Mouse (Mus musculus) left cerebral cortex, adult 9 months (tissue): Measurements from ENCODE around the gene Kcnb1.
A peak's percentile ranks its signal among the peaks of the same experiment; 100 is the strongest.

ENCODE experiments used
- DNase-seq, 2 experiments: peaks; one replicate each; pipeline ENCODE4 v3.0.0; 2022; ENCODE audit warnings: low spot score in 2 of 2

The Kcnb1 gene

DNA sequence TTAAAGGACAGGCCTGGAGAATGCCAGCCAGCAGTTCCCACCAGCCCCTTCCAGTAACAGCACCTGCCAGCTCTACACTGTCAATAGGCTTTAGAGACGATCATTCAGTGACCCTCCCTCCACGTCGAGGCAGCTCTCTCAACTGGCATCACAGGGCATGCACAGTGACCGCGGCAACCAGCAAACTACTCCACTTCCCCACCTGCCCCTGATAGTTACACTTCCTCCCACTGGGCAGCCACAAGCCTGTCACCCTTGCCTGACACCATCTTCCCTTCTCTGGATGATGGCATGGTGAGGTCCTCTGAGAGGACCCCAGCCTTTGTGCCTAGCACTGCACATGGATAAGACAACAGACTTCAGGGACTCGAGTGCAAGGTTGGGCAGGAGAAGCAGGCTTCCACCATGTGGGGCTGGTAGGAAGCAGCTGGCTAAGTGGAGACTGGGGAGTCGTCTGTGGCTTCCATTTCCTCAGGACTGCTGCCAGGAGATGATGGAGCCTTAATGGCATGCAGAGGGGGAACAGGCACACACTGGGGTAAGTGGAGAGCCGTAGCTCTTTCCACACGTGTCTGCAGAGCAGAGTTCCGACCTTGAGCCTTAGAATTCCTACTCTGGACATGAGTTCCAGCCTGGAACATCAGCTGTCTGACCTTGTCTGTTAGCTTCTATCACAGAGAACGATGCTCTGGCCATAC lies 22.3 kb downstream of the Kcnb1 start:
- no peak for DNase-seq

DNA sequence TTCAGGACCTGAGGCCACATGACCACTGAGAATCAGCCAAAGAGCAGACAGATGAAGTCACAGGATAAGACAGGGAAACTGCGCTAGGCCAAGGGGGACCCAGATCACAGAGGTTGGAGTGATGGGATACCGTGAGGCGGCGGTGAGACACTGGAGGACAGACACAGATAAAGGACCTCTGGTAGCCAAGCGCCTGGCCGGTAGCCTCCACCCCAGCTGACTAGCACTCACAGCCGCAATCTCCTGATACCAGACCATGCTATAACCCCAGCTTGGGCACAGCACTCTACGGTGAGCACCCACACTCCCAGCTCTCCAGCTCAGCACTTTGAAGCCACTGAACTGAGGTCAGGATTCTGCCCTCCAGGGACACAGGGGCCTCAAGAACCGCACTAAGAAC lies 26.4 kb downstream of the Kcnb1 start:
- no peak for DNase-seq

DNA sequence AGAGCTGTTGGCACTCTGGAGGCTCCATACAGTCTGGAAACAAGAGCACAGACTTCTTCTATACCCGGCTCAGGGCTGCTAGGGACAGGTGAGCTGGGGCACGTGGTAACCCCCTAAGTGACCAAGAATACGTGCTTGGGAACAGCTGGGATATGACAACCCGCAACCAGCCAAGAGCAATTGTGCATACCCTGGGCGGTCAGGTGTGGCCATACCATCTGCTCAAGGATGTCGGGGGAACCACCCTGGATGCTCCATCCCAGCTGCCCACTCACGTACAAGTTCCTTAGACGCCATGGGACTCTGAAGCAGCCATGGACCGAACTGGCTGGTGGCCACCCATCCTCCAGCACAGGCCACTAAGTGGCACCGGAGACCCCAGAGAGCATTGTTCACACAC lies 26.8 kb downstream of the Kcnb1 start:
- no peak for DNase-seq

DNA sequence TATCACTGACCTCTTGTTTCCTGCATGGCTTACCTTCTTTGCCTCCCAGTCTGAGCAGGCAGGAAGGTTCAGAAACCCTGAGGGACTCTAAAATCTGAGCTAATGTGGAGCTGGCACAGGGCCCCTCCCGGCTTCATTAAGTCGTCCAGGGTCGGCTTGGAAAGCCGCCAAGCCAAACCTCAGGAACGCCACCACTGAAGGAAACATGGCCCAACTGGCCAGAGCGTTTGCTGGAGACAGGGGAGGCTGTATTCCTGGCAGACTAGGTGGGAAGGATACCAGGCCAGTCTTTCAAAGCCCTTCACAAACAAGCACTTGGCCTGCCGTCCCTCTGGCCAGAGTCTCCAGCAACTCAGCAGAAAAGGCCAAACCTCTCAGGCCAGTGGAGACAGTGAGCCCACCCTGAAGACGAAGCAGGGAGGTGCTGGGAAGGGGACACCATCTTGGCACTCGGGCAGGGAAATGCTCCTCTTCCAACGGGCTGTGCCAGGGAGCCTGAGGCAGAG lies 27.4 kb downstream of the Kcnb1 start:
- no peak for DNase-seq

DNA sequence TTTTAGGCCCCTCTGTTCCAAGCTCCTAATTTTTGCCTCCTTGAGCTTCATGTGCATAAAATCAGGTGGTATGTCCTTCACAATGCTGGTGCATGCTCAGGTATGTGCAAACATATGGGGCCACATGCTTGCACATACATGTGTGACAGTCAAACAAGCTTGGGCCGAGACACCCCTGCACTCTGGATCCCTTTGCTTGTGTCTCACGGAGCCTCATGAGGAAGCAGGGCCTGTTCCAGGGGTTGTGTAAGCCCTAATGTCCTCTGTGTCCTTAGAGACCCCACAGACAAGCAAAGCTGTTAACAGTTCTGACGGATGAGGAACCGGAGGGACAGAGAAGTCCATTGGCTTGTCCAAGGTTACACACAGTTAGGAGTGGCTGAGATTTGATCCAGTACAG lies 30.2 kb downstream of the Kcnb1 start:
- DNase-seq, result no peak

DNA sequence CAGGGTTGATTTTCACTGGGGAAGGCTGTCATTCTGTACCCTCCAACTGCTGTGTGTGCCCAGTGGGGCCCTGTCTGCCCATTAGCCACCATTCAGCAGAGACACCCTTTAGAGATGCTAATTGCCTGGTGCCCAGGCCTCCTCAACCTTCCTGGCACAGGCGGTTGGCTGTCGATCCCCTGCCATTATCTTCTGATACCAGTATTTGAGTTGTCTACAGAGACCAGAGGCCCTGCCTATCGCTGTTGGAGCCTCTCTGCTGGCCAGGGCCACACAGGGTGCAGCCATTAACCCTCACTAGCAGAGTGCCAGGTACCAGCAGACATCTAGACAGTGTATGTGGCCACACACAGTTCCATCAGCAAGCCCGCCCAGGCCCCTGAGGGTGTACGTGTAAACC lies 31.2 kb downstream of the Kcnb1 start:
- DNase-seq, result no peak

DNA sequence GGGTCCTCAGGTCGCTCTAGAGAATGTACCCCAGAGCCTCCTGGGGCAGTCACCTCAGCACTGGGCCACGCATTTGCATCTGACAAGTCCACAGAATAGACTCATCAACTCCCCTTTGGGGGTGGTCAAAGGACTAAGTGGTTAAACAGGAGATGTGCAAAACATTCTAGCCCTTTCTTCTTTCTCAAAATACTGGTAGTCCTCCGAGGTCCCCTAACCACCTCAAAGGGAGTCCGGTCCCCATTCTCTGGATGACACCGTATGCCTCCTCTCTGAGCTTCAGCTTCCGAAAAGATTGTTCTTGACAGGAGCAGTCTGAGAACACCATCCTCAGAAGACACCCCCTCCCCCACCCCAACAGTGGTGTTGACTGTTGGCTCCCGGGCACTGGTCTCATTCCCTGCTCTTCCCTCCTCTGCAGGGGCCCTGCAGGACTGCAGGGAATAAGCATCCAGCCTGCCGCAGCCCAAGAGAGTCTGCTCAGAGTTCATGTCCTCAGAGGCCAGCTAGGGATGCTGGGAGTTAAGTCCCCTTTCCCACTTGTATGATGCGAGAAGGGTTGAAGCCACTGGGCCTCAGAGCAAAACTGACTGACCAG lies 33.7 kb downstream of the Kcnb1 start:
- no peak for DNase-seq

DNA sequence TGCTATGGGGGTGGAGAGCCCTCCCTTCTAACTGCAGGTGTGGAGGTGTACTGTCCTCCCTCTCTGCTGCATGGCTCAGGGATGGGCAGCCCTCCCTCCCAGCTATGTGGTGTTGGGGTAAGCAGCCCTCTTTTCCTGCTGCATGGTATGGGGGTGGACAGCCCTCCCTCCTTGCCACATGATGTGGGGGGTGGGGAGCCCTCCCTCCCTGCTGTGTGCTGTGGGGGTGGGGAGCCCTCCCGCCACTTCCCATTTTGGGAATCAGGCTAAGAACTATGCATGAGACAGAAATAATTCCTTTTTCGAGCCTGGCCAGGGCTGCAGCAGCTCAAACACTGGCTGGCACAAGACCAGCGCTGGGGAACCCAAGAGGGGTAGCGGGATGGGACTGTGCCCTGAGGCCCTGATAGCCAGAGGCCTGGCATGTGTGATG lies 34.4 kb downstream of the Kcnb1 start:
- peak; percentile 54 to 76 for DNase-seq

DNA sequence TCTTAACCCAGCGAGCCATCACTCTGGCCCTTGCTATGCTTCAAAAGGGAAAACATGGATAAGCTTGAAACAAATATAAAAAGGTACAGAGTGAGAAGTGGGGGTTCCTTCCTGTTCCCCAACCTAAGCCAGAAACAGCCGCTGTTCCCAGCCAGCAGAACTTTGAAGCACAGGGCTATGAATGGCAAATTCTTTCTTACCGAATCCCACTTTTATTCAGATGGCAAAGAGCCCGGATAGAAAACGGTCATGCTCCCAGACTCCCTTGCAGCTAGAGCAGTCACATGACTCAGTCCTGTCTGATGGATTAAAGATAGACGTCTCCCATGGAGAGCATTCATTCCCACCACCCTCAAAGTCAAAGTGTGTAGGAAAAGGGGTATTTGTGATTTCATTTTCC lies 39.1 kb downstream of the Kcnb1 start:
- DNase-seq, result no peak

DNA sequence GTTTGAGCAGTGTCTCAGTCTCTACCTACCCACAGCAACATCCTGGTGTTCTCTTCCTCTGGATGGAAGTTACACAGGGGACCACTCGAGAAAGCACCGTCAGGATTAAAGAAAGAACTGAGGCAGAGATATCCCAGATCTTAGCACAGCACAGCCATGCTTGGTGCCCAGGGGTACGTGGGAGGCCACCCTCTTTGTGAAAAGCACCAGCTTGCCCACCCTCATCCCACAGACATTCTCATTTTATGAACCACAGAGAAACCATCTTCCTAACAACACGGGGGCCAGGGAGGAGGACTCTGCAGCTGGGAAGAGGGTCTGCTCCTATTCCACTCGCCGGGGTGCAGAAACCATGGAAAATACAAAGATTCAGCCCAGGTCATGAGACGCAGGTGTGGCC lies 39.8 kb downstream of the Kcnb1 start:
- no peak for DNase-seq

DNA sequence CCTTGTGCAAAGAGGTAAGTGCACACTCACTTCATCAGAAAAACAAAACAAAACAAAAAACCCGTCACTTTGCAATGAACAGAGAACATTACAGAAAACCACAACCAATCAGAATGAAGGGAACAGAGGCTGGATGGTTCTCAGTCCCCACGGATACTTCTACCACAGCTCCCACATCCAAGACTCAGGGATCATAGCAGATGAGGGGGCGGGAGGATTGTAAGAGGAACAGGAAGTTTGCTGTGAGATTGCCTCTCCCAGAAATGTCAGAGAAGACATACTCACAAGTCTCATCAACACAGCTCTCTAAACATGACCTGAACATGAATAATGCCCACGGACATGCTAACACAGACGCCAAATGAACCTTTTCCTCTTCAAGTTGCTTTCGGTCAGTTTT lies 40.9 kb downstream of the Kcnb1 start:
- DNase-seq, result no peak

DNA sequence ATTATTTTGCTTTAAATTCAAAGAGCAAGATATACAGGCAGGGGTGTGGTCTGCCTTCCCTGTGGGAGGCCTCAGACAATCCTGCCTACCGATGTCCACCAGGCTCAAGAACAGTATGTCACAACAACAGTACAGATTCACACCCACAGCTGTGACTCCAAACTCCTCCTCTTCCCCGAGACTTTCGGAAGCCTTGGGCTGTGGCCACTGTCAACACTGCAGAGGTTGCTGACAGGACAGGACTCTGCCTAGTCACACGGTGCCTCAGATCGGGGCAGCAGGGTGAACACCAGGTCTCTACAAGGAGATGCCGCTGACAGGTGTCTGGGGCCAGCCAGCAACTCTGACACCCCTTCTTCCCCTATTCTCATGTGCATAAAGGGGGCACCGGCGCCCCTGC lies 42.2 kb downstream of the Kcnb1 start:
- no peak for DNase-seq

DNA sequence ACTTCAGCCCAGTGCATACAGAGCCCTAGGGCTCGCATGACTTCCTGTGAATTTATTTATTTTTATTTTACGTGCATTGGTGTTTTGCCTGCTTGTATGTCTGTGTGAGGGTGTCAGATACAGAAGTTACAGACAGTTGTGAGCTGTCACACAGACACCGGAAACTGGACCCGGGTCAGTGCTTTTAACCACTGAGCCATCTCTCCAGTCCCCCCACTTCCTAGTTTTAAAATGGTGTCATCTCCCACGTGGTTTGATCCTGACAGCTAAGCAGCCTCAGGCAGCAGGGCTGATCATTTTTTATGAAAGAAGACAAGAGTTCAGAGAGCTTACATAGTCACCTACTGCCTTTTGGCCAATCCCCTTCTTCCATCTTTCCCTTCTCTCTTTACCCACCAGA lies 44.1 kb downstream of the Kcnb1 start:
- DNase-seq, result no peak

DNA sequence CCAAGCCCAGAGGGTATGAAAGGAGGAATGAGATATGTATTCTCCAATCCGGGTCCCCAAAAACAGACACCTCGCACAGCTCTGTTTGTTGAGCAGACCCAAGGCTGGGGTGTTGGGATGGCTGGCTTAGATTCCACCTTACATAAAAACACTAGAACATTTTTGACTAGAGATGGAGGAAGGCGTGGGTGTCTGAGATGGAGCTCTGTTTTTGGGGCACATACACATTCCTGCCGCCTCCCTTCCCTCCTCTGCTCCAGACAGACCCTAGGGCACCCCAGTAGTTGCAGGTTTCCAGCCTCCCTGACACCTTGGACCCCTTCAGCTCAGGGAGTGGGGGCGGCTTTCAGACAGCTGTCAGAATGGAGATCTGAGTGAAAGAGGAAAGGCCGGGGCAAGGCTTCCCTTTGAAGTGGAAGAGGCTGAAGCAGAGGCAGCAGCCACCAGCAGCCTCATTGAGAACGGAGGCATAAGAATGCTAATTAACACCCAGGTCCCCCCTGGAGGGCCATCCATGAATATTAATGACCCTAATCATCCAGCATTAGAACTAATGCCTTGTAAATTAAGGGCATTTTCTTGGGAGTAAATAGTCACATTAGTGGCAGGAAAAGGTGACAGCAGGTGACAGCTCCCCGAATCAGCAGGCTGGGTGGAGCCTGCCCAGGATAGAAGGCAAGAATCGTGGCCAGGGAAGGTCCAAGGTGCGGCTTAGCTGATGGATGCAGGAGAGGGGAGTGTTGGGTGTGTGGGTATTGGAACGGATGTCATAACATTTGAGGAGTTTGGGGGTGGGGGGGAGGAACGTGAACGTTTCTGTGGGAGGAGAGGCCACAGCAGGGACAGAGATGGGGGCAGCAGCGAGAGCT lies 45.3 kb downstream of the Kcnb1 start:
- DNase-seq, result peak; percentile 62 to 84

DNA sequence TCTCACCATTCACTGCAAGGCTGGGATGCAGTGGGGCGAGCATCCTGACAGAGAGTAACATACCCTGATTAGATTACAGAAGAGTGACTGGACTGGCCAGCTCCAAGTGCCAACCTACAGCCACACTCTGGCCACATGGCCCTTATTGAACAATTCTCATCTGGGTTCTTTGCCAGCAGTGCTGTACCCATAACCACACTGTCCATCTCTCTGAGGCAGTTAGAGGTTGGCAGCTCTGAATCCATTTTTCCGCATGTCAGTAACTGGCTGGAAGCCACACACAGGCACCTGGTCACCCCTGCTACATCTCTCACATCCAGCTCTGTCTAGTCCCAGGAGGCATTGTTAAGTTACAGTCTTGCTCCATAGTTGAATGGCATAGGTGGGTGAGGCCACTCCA lies 46.0 kb downstream of the Kcnb1 start:
- no peak for DNase-seq

DNA sequence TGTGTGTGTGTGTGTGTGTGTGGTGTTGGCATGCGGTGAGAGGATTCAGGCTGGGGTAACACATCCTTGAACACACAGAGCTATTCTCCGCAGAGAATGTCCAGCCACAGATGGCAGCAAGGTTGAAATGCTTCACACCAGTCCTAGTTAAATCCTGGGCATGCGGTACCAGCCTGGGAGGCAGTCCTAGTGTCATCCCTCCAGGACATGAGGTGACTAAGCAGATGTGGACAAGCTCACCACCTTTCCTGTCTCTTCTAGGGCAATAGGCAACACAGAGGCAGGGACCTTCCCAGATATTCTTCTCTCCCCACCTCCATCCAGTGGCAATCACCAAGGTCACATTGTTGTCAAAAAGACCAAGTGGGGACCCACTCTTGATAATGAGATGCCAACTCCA lies 47.7 kb downstream of the Kcnb1 start:
- DNase-seq, result no peak

DNA sequence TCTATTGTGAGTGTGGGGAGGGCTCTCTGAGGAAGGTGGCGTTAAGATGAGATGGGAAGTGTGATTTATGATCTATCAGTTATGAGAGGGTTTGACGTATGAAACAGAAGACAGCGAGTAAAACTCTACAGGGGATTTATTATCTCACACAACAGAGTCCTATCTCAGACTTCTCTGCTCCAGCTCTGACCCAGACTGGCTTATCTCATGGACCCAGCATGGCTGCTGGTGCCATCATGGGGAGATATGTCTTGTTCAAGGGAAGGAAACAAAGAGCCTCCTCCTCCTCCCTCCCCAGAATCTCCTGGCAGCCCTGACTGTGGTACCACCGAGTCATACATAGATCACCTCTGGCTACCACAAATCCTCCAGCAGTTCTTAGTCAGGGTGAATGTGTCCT lies 48.1 kb downstream of the Kcnb1 start:
- DNase-seq, result no peak

DNA sequence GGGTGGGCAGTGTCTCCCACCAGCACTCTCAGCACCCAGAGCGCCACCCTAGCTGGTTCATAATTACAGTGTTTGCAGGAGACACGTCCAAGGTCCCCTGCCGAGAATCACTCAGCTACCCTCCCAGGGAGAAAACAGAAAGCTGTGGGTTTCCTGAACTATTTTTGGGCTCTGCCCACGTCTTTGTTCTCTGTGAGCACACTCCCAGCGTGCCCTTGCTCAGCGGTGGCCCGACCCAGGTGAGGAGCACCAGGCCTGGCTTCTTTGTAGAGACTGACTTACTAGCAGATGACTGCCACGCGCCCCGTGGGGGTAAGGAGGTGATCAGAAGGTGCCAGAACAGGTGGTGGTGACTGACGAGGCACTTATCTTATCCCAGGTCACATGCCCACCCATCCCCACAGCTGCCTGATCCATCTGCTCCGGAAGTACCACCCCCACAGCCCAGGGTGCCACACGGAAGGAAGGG lies 50.1 kb downstream of the Kcnb1 start:
- DNase-seq, result peak; percentile 65 to 66

DNA sequence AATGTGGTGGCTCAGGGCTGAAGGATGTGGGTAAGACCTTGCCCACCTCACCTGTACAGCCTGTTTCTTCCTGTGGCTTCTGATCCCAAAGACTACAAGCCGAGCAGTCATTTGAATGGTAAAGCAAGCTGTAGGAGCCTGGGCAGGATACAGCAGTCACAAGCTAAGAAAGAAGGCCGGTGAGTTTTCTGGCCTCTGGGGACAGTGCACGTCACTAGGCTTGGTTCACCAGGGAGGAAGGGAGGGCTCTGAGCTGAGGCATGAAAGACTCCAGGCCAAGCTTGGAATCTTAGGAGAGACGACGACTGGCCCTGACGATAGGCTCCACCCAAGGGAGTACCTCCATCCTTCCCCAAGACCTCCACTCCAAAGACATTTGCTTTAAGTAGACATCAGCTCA lies 51.3 kb downstream of the Kcnb1 start:
- no peak for DNase-seq

DNA sequence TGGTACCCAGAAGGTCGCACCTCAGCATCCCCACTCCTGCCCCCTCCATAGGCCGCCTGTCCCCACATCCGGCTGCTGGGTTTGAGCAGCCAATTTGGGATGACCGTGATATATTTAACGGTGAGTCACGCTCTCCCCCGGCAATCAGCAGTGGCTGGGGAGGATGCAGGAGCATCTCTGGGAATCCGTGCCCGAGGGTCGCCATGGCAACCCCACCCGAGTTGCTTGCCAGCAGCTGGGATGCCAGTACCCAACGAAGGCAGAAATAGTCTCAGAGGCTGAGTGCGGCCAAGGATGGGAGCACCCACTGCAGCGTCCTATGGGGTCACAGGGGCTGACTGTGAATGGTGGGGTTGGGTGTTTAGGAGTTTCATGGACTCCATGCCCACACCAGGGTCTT lies 53.0 kb downstream of the Kcnb1 start:
- peak; percentile 90 to 93 for DNase-seq

DNA sequence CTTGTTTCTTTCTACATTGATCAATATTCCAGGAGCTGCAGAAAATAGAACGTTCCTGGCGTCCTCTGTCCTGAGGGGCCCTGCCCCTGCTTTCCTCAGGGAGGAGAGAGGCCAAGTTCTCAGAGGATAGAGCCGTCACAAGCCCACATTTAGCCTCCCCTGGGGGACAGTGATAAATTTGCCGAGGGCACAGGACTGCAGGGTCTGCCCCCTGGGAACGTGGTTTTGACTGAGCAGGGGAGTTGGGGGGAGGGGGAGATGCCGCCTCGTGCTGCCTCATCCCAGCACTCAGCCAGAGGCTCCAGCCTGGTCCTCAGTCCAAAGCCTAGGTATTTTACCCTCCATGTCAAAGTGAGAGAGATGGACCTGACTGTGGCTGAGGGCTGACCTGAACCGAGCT lies 57.9 kb downstream of the Kcnb1 start:
- DNase-seq, result no peak

DNA sequence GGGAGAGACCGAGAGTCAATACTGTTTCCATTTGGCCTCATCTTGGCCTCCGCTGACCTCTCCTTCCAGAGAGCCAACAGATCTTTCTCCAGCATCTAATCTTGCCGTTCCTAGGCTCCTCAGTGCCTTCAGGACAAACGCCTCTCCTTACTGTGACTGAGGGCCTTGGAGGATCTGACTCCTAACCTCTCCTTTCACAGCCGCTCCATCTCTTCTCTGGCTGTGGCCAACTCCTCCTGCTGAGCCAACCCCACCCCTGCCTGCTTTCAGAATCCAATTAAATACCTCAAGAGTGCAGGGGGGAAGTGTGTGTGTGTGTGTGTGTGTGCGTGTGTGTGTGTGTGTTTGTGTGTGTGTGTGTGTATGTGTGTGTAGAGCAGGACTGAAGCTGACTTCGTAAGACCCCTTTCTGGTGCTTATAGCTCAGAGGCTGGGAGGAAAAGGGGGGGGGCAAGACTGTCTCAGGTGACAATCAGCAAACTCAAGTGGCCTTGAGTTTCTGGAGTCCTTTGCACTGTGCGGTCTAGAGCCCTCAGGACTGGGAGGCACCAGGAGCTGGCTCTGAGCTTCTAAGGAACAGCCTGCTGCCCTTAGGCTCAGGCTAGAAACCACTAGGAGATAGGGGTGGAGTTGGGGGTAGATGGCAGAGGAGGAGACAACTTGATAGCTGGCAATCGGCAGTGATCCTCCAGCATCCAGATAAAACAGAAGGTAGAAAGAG lies 59.7 kb downstream of the Kcnb1 start:
- no peak for DNase-seq
